Mouse (Mus musculus) embryo, embryonic 10.5 days (tissue): ENCODE results near the gene Zc3hav1l.
A peak's percentile ranks its signal among the peaks of the same experiment; 100 is the strongest.

ENCODE experiments used
- DNase-seq: peaks from one replicate; pipeline ENCODE4 v3.0.0-alpha.2; 2015; ENCODE audit warnings: low spot score

Zc3hav1l gene

GRCm38 (mm10) chr6:38298761-38299401 is at the start of gene Zc3hav1l:
Zc3hav1l (minus strand) TSS chr6:38299259.
- DNase-seq = peak; percentile 89

- no peak for DNase-seq
These were observed 48.8 kb upstream of the Zc3hav1l start for GRCm38 (mm10) chr6:38347875-38348274.

GRCm38 (mm10) chr6:38345796-38346195 is 46.7 kb upstream of the Zc3hav1l start:
- DNase-seq = peak; percentile 22

- no peak for DNase-seq
These were observed 45.1 kb upstream of the Zc3hav1l start for GRCm38 (mm10) chr6:38344006-38344670.

GRCm38 (mm10) chr6:38343581-38343980 is 44.5 kb upstream of the Zc3hav1l start:
- no peak for DNase-seq

- no peak for DNase-seq
These were observed 43.6 kb upstream of the Zc3hav1l start for GRCm38 (mm10) chr6:38342666-38342992.

GRCm38 (mm10) chr6:38341751-38342665 is 42.9 kb upstream of the Zc3hav1l start:
- peak; percentile 13 for DNase-seq

- no peak for DNase-seq
These were observed 40.0 kb upstream of the Zc3hav1l start for GRCm38 (mm10) chr6:38339078-38339477.

GRCm38 (mm10) chr6:38337951-38338350 is 38.9 kb upstream of the Zc3hav1l start:
- no peak for DNase-seq

GRCm38 (mm10) chr6:38337166-38337705 is 38.2 kb upstream of the Zc3hav1l start:
- DNase-seq = no peak

- DNase-seq = no peak
These were observed 36.2 kb upstream of the Zc3hav1l start for GRCm38 (mm10) chr6:38335264-38335663.

- DNase-seq = peak; percentile 82
These were observed 27.5 kb upstream of the Zc3hav1l start for GRCm38 (mm10) chr6:38326596-38326995.

- DNase-seq = no peak
These were observed 21.6 kb upstream of the Zc3hav1l start for GRCm38 (mm10) chr6:38320621-38321020.

- no peak for DNase-seq
These were observed 17.0 kb upstream of the Zc3hav1l start for GRCm38 (mm10) chr6:38316050-38316449.

GRCm38 (mm10) chr6:38309741-38310140 is 10.7 kb upstream of the Zc3hav1l start:
- no peak for DNase-seq

GRCm38 (mm10) chr6:38304981-38305380 is 5.9 kb upstream of the Zc3hav1l start:
- no peak for DNase-seq

- peak; percentile 80 for DNase-seq
These were observed 818 bp downstream of the Zc3hav1l start for GRCm38 (mm10) chr6:38298246-38298635.

GRCm38 (mm10) chr6:38297580-38298245 is 1.3 kb downstream of the Zc3hav1l start:
- no peak for DNase-seq

- no peak for DNase-seq
These were observed 5.4 kb downstream of the Zc3hav1l start for GRCm38 (mm10) chr6:38293708-38294107.

- peak; percentile 23 for DNase-seq
These were observed 6.0 kb downstream of the Zc3hav1l start for GRCm38 (mm10) chr6:38292871-38293646.

- no peak for DNase-seq
These were observed 14.6 kb downstream of the Zc3hav1l start for GRCm38 (mm10) chr6:38284422-38284821.
